Mouse (Mus musculus): ENCODE measurements at regions not wholly inside any gene's neighbourhood (a gene's known extent, or its start where the extent isn't known, plus 50 kb on each side); places are given as distances from the start of the nearest gene placed in this dataset.
A peak's percentile ranks its signal among the peaks of the same experiment; 100 is the strongest.

DNA sequence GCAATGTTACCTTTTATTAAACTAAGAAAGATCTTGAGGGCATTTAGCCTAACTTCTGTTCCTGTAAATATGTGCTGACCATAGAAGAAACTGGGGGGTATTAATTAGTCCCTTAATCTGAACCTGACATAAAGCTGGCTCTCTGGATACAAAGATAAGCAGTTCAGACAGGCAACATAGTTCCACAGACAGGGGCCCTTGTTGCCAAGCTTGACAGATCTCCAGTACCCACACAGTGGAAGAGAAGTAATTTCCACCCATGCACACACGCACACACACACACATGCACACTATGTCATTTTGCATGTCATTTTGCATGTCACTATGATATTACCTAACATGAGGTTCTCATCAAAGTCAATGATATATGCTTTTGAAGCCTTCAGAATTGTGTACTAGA, 315.1 kb downstream of the Gm11361 start:
- no peak for TF ChIP-seq TAL1 (IDR thresholded peaks at IDR 0.05; ENCODE audit: low read length)
- TF ChIP-seq GATA1 (IDR thresholded peaks at IDR 0.05; ENCODE audit: low read length), result no peak
- Histone ChIP-seq H3K27me3 (ENCODE audit: control insufficient read depth) (no peaks in the 10 kb centered on the region), H3K4me1 (ENCODE audit: control insufficient read depth) (peaks cover 13% of the 10 kb centered on the region), H3K36me3 (ENCODE audit: control insufficient read depth) (no peaks in the 10 kb centered on the region), H3K9me3 (ENCODE audit: control insufficient read depth, low read length) (no peaks in the 10 kb centered on the region), H3K4me3 (replicated peaks) (no peak overlapping the region)

DNA sequence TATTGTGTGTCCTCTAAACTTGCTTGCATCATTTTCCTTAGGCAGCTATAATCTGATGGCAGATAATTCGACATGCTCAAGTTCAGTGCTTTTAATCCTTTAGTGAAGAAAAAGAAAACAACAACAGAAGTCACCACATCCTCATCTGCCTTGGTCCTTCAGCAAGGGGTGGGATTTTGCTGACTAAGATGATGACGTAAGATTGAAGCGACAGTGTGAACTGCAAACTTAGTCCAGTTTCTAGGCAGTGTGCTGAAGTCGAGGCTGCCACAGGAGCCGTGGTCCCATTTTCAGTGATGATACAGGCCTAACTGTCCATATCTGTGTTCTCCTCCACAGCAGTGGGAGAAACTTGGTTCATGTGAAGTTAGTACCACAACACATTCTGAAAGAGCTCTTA, 314.4 kb downstream of the Gm11361 start:
- Histone ChIP-seq H3K27me3 (ENCODE audit: control insufficient read depth) (no peaks in the 10 kb centered on the region), H3K9me3 (ENCODE audit: control insufficient read depth, low read length) (no peaks in the 10 kb centered on the region), H3K36me3 (ENCODE audit: control insufficient read depth) (no peaks in the 10 kb centered on the region), H3K4me1 (ENCODE audit: control insufficient read depth) (peaks cover 13% of the 10 kb centered on the region), H3K4me3 (replicated peaks) (no peak overlapping the region)
- TF ChIP-seq TAL1 (IDR thresholded peaks at IDR 0.05; ENCODE audit: low read length) (no peak), GATA1 (IDR thresholded peaks at IDR 0.05; ENCODE audit: low read length) (no peak)

DNA sequence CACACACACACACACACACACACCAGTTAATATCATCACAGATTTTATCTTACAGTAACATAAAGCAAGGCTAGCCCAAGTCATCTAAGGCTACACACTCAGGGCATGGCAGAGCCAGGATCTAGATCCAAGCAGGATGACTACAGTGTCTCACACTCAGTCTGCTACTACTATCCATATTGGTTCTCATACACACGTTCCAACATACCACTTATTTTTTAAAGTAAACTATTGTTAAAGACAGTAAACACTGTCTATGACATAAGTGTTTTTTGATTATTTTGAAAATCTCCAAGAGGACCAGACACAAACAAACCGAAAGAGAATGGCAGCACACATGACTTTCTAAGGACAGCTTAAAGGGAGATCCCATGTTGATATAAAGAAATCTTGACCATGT, 306.3 kb downstream of the Gm11361 start:
- no peaks in the 10 kb centered on the region for H3K9me3 ChIP-seq (ENCODE audit: control insufficient read depth, low read length)
- no peaks in the 10 kb centered on the region for H3K4me1 ChIP-seq (ENCODE audit: control insufficient read depth)
- no peaks in the 10 kb centered on the region for H3K27me3 ChIP-seq (ENCODE audit: control insufficient read depth)
- H3K36me3 ChIP-seq (ENCODE audit: control insufficient read depth), result no peaks in the 10 kb centered on the region
- TF ChIP-seq TAL1 (IDR thresholded peaks at IDR 0.05; ENCODE audit: low read length) (no peak), GATA1 (IDR thresholded peaks at IDR 0.05; ENCODE audit: low read length) (no peak)
- H3K4me3 ChIP-seq (replicated peaks), result no peak overlapping the region

DNA sequence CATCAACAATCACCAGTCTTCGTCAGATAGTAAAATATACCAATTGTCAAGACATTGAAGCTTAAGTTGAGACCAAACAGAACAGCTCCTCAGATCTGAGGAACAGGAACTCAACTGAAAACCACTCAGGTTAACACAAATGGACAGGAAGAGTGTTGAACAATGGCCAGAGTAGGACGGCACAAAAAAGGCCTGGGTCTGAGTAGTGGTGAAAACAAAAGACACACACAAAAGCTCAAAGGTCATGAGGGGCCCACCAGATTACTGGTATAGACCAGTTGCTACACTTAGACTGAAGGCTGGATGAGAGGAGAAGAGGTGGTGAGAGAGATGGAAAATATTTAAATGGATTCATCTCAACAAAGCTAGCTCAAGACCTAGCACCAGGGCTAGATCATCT, 302.8 kb downstream of the Gm11361 start:
- Histone ChIP-seq H3K4me1 (ENCODE audit: control insufficient read depth) (peaks cover 20% of the 10 kb centered on the region), H3K27me3 (ENCODE audit: control insufficient read depth) (no peaks in the 10 kb centered on the region), H3K4me3 (replicated peaks) (no peak overlapping the region), H3K9me3 (ENCODE audit: control insufficient read depth, low read length) (no peaks in the 10 kb centered on the region), H3K36me3 (ENCODE audit: control insufficient read depth) (no peaks in the 10 kb centered on the region)
- TF ChIP-seq GATA1 (IDR thresholded peaks at IDR 0.05; ENCODE audit: low read length) (no peak), TAL1 (IDR thresholded peaks at IDR 0.05; ENCODE audit: low read length) (no peak)

DNA sequence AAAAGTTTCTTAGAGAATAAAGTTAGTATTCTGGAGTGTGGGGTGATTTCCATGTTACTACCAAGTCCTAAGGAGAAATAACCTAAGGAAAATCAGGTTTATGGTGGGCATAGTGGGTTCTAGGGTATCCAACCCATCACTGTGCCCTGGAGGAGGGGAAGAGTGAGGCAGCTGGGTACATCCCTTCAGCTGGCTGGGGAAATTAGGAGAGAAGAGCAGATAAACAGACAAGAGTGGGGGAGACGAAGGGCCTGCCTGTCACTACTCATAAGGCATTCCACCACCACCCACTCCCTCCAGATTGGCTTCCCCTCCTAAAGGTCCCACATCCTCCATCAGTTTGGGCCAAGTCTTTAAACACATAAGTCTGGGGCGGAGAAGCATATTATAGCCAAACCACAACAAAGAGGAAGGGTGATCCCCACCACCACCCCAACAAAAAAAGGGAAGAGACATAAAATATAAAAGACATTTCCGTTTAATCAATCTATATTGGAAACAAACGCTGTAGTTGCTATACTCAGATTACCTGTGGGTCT, 299.8 kb downstream of the Gm11361 start:
- H3K4me1 ChIP-seq (ENCODE audit: control insufficient read depth), result peaks cover 24% of the 10 kb centered on the region
- no peaks in the 10 kb centered on the region for H3K36me3 ChIP-seq (ENCODE audit: control insufficient read depth)
- H3K9me3 ChIP-seq (ENCODE audit: control insufficient read depth, low read length), result no peaks in the 10 kb centered on the region
- TF ChIP-seq GATA1 (IDR thresholded peaks at IDR 0.05; ENCODE audit: low read length) (no peak), TAL1 (IDR thresholded peaks at IDR 0.05; ENCODE audit: low read length) (no peak)
- H3K4me3 ChIP-seq (replicated peaks), result no peak overlapping the region
- no peaks in the 10 kb centered on the region for H3K27me3 ChIP-seq (ENCODE audit: control insufficient read depth)

DNA sequence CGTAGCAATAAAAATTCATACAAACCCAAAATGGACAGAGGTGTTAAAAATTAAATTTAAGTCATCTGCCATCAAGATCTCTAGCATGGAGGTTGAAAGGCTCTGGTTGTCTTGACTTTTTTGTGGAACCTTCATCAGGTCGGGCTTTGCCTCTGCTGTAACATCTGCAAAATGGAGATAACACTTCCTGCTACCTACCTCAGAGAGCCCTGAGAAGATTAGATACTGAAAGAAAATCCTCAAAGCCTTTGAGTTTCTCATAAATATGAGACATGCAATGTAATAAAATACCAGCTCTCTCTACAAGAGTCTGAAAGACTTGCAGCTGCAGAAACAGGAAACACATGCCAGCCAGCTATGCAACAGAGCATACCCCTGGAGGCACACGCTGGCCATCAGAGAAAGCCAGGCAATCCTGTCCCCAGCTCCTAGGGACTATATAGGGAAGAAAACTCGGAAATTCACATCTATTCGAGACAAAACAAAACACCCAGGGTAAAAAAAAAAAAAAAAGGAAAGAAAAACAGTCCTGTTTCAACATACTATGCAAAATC, 299.1 kb downstream of the Gm11361 start:
- H3K4me3 ChIP-seq (replicated peaks), result no peak overlapping the region
- no peaks in the 10 kb centered on the region for H3K36me3 ChIP-seq (ENCODE audit: control insufficient read depth)
- no peaks in the 10 kb centered on the region for H3K9me3 ChIP-seq (ENCODE audit: control insufficient read depth, low read length)
- peak; percentile 38; the same call in 1 of the 3 replicates for TF ChIP-seq TAL1 (IDR thresholded peaks at IDR 0.05; ENCODE audit: low read length)
- no peak for TF ChIP-seq GATA1 (IDR thresholded peaks at IDR 0.05; ENCODE audit: low read length)
- H3K27me3 ChIP-seq (ENCODE audit: control insufficient read depth), result no peaks in the 10 kb centered on the region
- H3K4me1 ChIP-seq (ENCODE audit: control insufficient read depth), result peaks cover 24% of the 10 kb centered on the region

DNA sequence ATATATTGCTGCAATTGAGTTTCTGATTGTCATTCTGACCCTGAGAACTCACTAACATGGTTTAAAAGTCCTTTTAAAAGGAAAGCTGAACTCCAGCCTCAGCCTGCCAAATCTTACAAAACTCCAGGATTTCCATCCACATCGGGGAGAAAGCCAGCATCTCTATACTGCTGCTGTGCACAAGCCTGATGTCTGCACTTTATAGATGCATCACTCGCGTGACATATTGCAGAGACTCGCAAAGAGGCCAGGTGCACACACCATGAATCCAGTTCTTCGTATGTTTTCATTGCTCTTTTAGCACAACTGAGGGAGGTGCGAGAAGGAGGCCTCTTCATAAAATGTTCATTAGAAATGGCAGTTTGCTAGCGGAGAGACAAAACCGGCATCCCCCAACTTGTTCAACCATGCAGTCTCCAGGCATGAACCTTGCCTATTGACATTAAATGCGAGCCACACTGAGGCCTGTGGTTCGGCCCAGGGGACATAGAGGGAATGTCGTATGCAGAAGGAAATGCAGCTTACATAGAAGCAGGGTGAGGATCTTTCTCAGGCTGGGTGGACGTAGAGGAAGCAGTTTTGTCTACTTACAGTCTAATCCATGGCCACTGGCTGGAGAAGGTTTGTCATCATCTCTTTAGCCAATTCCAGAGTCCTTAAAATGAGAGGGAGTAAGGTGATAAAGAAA, 297.0 kb downstream of the Gm11361 start:
- H3K36me3 ChIP-seq (ENCODE audit: control insufficient read depth), result no peaks in the 10 kb centered on the region
- no peaks in the 10 kb centered on the region for H3K27me3 ChIP-seq (ENCODE audit: control insufficient read depth)
- H3K4me1 ChIP-seq (ENCODE audit: control insufficient read depth), result peaks cover 24% of the 10 kb centered on the region
- TF ChIP-seq GATA1 (IDR thresholded peaks at IDR 0.05; ENCODE audit: low read length) (no peak), TAL1 (IDR thresholded peaks at IDR 0.05; ENCODE audit: low read length) (no peak)
- H3K4me3 ChIP-seq (replicated peaks), result no peak overlapping the region
- no peaks in the 10 kb centered on the region for H3K9me3 ChIP-seq (ENCODE audit: control insufficient read depth, low read length)

DNA sequence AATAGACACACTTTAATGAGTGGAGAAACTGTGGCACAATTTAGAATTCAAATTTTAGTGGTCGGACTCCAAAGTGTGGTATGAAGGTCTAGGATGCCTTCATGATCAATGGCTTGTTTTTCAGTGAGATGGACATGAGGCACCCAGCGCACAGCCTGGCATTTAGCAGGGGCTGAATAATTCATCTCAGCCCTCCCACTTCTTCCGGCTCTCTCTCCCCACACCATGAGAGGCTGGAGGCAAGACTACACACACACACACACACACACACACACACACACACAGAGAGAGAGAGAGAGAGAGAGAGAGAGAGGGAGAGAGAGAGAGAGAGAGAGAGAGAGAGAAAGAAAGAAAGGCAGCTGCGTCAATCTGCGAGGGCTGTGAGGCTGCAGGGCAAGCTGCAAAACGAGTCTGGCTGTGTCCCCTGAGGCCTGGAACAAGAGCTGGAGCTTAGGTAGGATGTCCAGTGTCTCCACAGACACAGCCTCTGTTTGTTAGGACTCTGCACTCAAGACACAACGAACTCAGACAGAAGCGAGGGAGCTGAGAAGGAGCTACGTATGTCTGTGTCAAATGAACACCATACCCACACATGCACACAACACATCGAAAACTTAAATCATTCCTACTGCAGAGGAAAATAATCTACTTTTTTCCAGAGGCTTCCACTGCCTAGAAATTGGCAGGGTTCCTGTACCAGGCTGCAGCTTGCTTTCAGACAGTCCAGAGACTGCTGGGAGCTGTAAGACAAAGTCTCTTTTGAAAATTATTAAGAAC, 295.8 kb downstream of the Gm11361 start:
- Histone ChIP-seq H3K27me3 (ENCODE audit: control insufficient read depth) (no peaks in the 10 kb centered on the region), H3K4me1 (ENCODE audit: control insufficient read depth) (peaks cover 24% of the 10 kb centered on the region), H3K4me3 (replicated peaks) (no peak overlapping the region), H3K36me3 (ENCODE audit: control insufficient read depth) (no peaks in the 10 kb centered on the region), H3K9me3 (ENCODE audit: control insufficient read depth, low read length) (no peaks in the 10 kb centered on the region)
- TF ChIP-seq GATA1 (IDR thresholded peaks at IDR 0.05; ENCODE audit: low read length) (no peak), TAL1 (IDR thresholded peaks at IDR 0.05; ENCODE audit: low read length) (no peak)

DNA sequence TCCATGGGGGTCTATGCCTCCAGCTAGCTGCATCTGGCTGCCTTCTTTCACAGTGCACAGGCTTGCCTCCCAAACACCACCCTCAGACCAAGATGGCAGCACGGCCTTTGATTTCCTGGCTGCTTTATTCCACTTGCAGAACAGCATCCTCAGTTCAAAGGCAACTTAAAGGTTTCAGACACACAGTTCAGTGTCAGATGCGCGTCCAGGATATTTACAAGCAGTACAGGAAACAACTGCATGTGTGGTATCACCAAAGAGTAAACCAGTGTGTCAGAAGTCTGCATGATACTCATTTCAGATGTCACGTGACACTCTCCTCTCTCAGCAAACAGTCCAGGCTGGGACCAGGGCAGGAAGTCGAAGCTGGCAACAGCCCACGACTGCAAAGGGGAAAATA, 294.2 kb downstream of the Gm11361 start:
- no peak overlapping the region for H3K4me3 ChIP-seq (replicated peaks)
- H3K27me3 ChIP-seq (ENCODE audit: control insufficient read depth), result no peaks in the 10 kb centered on the region
- H3K4me1 ChIP-seq (ENCODE audit: control insufficient read depth), result peaks cover 17% of the 10 kb centered on the region
- TF ChIP-seq TAL1 (IDR thresholded peaks at IDR 0.05; ENCODE audit: low read length) (no peak), GATA1 (IDR thresholded peaks at IDR 0.05; ENCODE audit: low read length) (no peak)
- no peaks in the 10 kb centered on the region for H3K9me3 ChIP-seq (ENCODE audit: control insufficient read depth, low read length)
- H3K36me3 ChIP-seq (ENCODE audit: control insufficient read depth), result no peaks in the 10 kb centered on the region

All from erythroblast, embryonic 14.5 days (primary cell).